Mouse (Mus musculus) stomach, embryonic 14.5 days (tissue): ENCODE data around the gene Tcf7. TPM values are rescaled to one million over a fixed set of nuclear protein-coding genes. Genes with fewer than 3 reads are reported as not detected.

Source experiments
- ATAC-seq: fragments of 200-750 bp; cut with Nextera tagmentation; 2 replicates; pipeline ENCODE4 v1.8.0; 2017; ENCODE audit warnings: low read depth, moderate TSS enrichment; ENCODE audit not compliant: insufficient number of reproducible peaks, insufficient read depth, low FRiP score
- H3K27ac ChIP-seq: fragments of 300-500 bp; sonication (generic); 2 replicates; pipeline ENCODE4 v1.5.1; 2014; ENCODE audit warnings: mild to moderate bottlenecking, low read length, moderate library complexity, mixed read lengths
- H3K27me3 ChIP-seq: fragments of 300-500 bp; sonication (generic); 2 replicates; pipeline ENCODE4 v1.6.1; 2014; ENCODE audit warnings: low read length, control low read depth, mixed read lengths; ENCODE audit not compliant: control insufficient read depth, insufficient read depth
- H3K36me3 ChIP-seq: fragments of 300-500 bp; sonication (generic); 2 replicates; pipeline ENCODE4 v1.6.1; 2014; ENCODE audit warnings: mild to moderate bottlenecking, control low read depth, low read length, moderate library complexity, mixed read lengths; ENCODE audit not compliant: control insufficient read depth, insufficient read depth
- H3K4me1 ChIP-seq: fragments of 300-500 bp; sonication (generic); 2 replicates; pipeline ENCODE4 v1.6.1; 2014; ENCODE audit warnings: low read length, control low read depth, mixed read lengths; ENCODE audit not compliant: control insufficient read depth, insufficient read depth
- H3K4me2 ChIP-seq: fragments of 300-500 bp; sonication (generic); replicated peaks from 2 replicates; pipeline ENCODE4 v1.6.1; 2014; ENCODE audit warnings: low read depth, low read length, control low read depth
- H3K4me3 ChIP-seq: fragments of 300-500 bp; sonication (generic); 2 replicates; pipeline ENCODE4 v1.5.1; 2014; ENCODE audit warnings: low read depth, low read length, control low read depth
- H3K9ac ChIP-seq: fragments of 300-500 bp; sonication (generic); replicated peaks from 2 replicates; pipeline ENCODE4 v1.6.1; 2014; ENCODE audit warnings: low read depth, mild to moderate bottlenecking, control low read depth, low read length, moderate library complexity, mixed read lengths
- H3K9me3 ChIP-seq: fragments of 300-500 bp; sonication (generic); 2 replicates; pipeline ENCODE4 v1.6.1; 2016; ENCODE audit warnings: low read depth, low read length, control low read depth; ENCODE audit not compliant: control insufficient read depth
- WGBS: fragments of 180-500 bp; shearing (Covaris S2); extraction: QIAGEN DNeasy Blood & Tissue Kit; methylation state at CpG from one replicate; pipeline ENCODE4 v1.1.7; 2014; 5-methylcytosine and 5-hydroxymethylcytosine counted together
- polyA plus RNA-seq: library from polyadenylated mRNA; unstranded; fragments of >200 nt; fragmentation: Nextera tagmentation; extraction: Ambion mirVana; gene quantifications from 2 replicates; pipeline ENCODE4 v1.2.1, GENCODE M21; 2014

The Tcf7 gene
- polyA plus RNA-seq, 1 experiment from 2014 or later, result 4.4 TPM

GRCm38 (mm10) chr11:52231606-52232541, 50.9 kb downstream of the Tcf7 start, which contains the start of gene Skp1a:
Skp1a (plus strand) TSS chr11:52231995.
- Histone ChIP-seq H3K36me3 (no peaks in the 10 kb centered on the region; the same call in 1 of the 2 replicates), H3K4me2 (peak within 1 kb of the TSS; percentile 68), H3K27me3 (no peaks in the 10 kb centered on the region), H3K4me3 (peak within 1 kb of the TSS; percentile 100), H3K9ac (peak within 1 kb of the TSS; percentile 98), H3K27ac (peak within 1 kb of the TSS; percentile 97), H3K4me1 (peaks cover 6% of the 10 kb centered on the region), H3K9me3 (no peaks in the 10 kb centered on the region)
- under 1% methylated on average over 87 of the region's 87 CpGs for WGBS
- peak; percentile 89 for ATAC-seq

GRCm38 (mm10) chr11:52230694-52231093, 52.1 kb downstream of the Tcf7 start:
- no peak overlapping the region for H3K9ac ChIP-seq
- 54% methylated on average over 5 of the region's 5 CpGs for WGBS
- peak overlapping the region; percentile 48; the same call in 1 of the 2 replicates for H3K27ac ChIP-seq
- peaks cover 6% of the 10 kb centered on the region for H3K4me1 ChIP-seq
- no peaks in the 10 kb centered on the region for H3K36me3 ChIP-seq
- no peak overlapping the region for H3K4me3 ChIP-seq
- ATAC-seq, result no peak
- no peaks in the 10 kb centered on the region for H3K27me3 ChIP-seq
- H3K4me2 ChIP-seq, result peak overlapping the region; percentile 68
- no peaks in the 10 kb centered on the region for H3K9me3 ChIP-seq

GRCm38 (mm10) chr11:52228722-52229448, 53.9 kb downstream of the Tcf7 start:
- H3K9ac ChIP-seq, result no peak overlapping the region
- H3K27me3 ChIP-seq, result no peaks in the 10 kb centered on the region
- H3K9me3 ChIP-seq, result no peaks in the 10 kb centered on the region
- peaks cover 6% of the 10 kb centered on the region for H3K4me1 ChIP-seq
- no peaks in the 10 kb centered on the region for H3K36me3 ChIP-seq
- no peak overlapping the region for H3K27ac ChIP-seq
- no peak for ATAC-seq
- no peak overlapping the region for H3K4me2 ChIP-seq
- H3K4me3 ChIP-seq, result no peak overlapping the region
- 77% methylated on average over 7 of the region's 7 CpGs for WGBS

GRCm38 (mm10) chr11:52227466-52228226, 55.2 kb downstream of the Tcf7 start:
- H3K27ac ChIP-seq, result no peak overlapping the region
- H3K4me2 ChIP-seq, result no peak overlapping the region
- ATAC-seq, result no peak
- peaks cover 6% of the 10 kb centered on the region for H3K4me1 ChIP-seq
- H3K9me3 ChIP-seq, result no peaks in the 10 kb centered on the region
- no peaks in the 10 kb centered on the region for H3K27me3 ChIP-seq
- H3K36me3 ChIP-seq, result no peaks in the 10 kb centered on the region
- H3K4me3 ChIP-seq, result no peak overlapping the region
- WGBS, result 76% methylated on average over 13 of the region's 13 CpGs
- H3K9ac ChIP-seq, result no peak overlapping the region

- no peaks in the 10 kb centered on the region for H3K36me3 ChIP-seq
- peaks cover 6% of the 10 kb centered on the region for H3K4me1 ChIP-seq
- H3K4me2 ChIP-seq, result no peak overlapping the region
- no peak overlapping the region for H3K4me3 ChIP-seq
- H3K27ac ChIP-seq, result no peak overlapping the region
- H3K9ac ChIP-seq, result no peak overlapping the region
- no peak for ATAC-seq
- no peaks in the 10 kb centered on the region for H3K27me3 ChIP-seq
- 84% methylated on average over 3 of the region's 3 CpGs for WGBS
- no peaks in the 10 kb centered on the region for H3K9me3 ChIP-seq
Observed at GRCm38 (mm10) chr11:52227053-52227452, 55.8 kb downstream of the Tcf7 start.

- Histone ChIP-seq H3K36me3 (no peaks in the 10 kb centered on the region), H3K9ac (no peak overlapping the region), H3K4me2 (no peak overlapping the region), H3K9me3 (no peaks in the 10 kb centered on the region), H3K27ac (no peak overlapping the region), H3K27me3 (no peaks in the 10 kb centered on the region), H3K4me3 (no peak overlapping the region), H3K4me1 (peaks cover 6% of the 10 kb centered on the region)
- no peak for ATAC-seq
- WGBS, result 59% methylated on average over 3 of the region's 3 CpGs
Observed at GRCm38 (mm10) chr11:52225986-52226599, 56.7 kb downstream of the Tcf7 start.

GRCm38 (mm10) chr11:52223968-52224682, 58.7 kb downstream of the Tcf7 start:
- Histone ChIP-seq H3K9ac (no peak overlapping the region), H3K4me3 (no peak overlapping the region), H3K36me3 (no peaks in the 10 kb centered on the region), H3K9me3 (no peaks in the 10 kb centered on the region), H3K27ac (no peak overlapping the region), H3K4me2 (peak overlapping the region; percentile 25), H3K4me1 (no peaks in the 10 kb centered on the region), H3K27me3 (no peaks in the 10 kb centered on the region)
- ATAC-seq, result peak; percentile 85
- 11% methylated on average over 19 of the region's 19 CpGs for WGBS
